Mouse (Mus musculus) ES-Bruce4 (cell line): ENCODE measurements around the gene Dennd4a.

Experiments used
- CTCF ChIP-seq: IDR thresholded peaks from one replicate; pipeline ENCODE4 v1.8.1; 2011; ENCODE audit warnings: low read depth, low read length
- EP300 ChIP-seq: IDR thresholded peaks from 2 replicates; pipeline ENCODE4 v1.6.1; 2011; ENCODE audit warnings: low read depth, low read length; ENCODE audit not compliant: insufficient read depth
- POLR2A ChIP-seq: IDR thresholded peaks from one replicate; pipeline ENCODE4 v1.8.1; 2011; ENCODE audit warnings: low read length; ENCODE audit not compliant: insufficient read depth

DNA sequence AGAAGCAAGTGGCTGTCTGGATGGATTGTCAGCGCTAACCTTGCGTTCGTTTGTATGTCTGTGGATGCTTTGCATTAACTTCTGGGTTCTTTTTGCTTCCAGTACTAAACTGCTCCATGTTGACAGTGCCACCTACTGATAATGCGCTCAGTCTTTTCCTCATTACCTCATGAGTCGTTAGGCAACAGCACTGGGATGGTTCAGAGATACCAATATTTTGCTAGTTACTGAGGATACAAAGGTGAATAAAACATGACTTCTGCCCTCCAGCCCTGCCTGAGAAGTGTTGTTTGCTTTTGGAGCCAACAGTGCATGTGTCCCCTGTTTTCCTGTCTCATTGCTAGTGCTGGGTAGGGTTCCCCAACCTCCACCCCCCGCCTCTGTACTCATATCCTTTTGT lies 3.1 kb downstream of the Dennd4a start:
- TF ChIP-seq CTCF (no peak), POLR2A (no peak), EP300 (no peak)
